Comparison of ENCODE assay signal across 27 mouse cellular contexts in the genomic region with DNA sequence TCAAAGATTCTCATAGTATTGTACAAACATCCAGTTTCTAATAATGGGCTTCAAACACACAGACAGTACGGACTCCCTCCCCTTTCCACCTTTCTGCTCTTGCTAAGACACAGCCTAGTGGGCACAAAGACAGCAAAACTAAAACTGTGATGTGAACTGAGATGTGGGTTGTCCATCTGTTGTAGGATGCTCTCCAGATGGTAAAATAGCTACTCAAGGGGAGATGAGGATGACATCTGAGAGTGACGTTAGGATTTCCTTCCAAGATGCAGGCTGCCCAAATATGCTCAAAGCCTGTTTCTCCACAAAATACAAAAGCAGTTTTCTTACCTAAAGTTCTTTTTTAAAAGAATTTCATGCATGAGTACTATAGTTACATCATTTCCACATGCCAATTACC.
DNase-seq lines count a peak whose midpoint lies in the region; ATAC-seq and TF ChIP-seq lines count a peak whose summit lies in the region.
"Had no signal": no experiment of that assay in that cellular context is flagged by ENCODE, and none has a peak within 500 bp of the region (broad histone marks: within the 10 kb centered on the region; RNA-seq: fewer than 3 reads in every experiment).

No protein-coding gene starts in this region.

- no peak for TF ChIP-seq CTCF in brain, embryonic 14.5 days (IDR thresholded peaks at IDR 0.05; ENCODE audit: borderline replicate concordance, extremely low read depth, insufficient read depth, insufficient read length)

- no peak overlapping the region for H3K4me3 ChIP-seq in forebrain, embryonic 16.5 days (replicated peaks; ENCODE audit: low read length)
- no peak overlapping the region for H3K4me3 ChIP-seq in forebrain, embryonic 12.5 days (replicated peaks)
- H3K4me3 ChIP-seq: embryonic facial prominence, embryonic 13.5 days; heart, embryonic 10.5 days; heart, embryonic 15.5 days; hindbrain, embryonic 12.5 days; liver, embryonic 13.5 days; megakaryocyte, embryonic 14.5 days; midbrain, embryonic 13.5 days had no signal

- H3K4me1 ChIP-seq in forebrain, embryonic 16.5 days (replicated peaks; ENCODE audit: control insufficient read depth, insufficient read depth, low read length): no peaks in the 10 kb centered on the region
- H3K4me1 ChIP-seq in forebrain, embryonic 12.5 days: no peaks in the 10 kb centered on the region
- H3K4me1 ChIP-seq: embryonic facial prominence, embryonic 13.5 days; heart, embryonic 10.5 days; heart, embryonic 15.5 days; hindbrain, embryonic 12.5 days; liver, embryonic 13.5 days; megakaryocyte, embryonic 14.5 days; midbrain, embryonic 13.5 days had no signal

- no peaks in the 10 kb centered on the region for H3K36me3 ChIP-seq in forebrain, embryonic 16.5 days (ENCODE audit: control insufficient read depth, insufficient read depth)
- no peaks in the 10 kb centered on the region for H3K36me3 ChIP-seq in forebrain, embryonic 12.5 days (replicated peaks)
- H3K36me3 ChIP-seq: embryonic facial prominence, embryonic 13.5 days; heart, embryonic 10.5 days; heart, embryonic 15.5 days; hindbrain, embryonic 12.5 days; liver, embryonic 13.5 days; midbrain, embryonic 13.5 days had no signal

- H3K9ac ChIP-seq in forebrain, embryonic 16.5 days (replicated peaks; ENCODE audit: low read depth, low read length): no peak overlapping the region
- no peak overlapping the region for H3K9ac ChIP-seq in forebrain, embryonic 12.5 days
- H3K9ac ChIP-seq: embryonic facial prominence, embryonic 13.5 days; heart, embryonic 15.5 days; hindbrain, embryonic 12.5 days; liver, embryonic 13.5 days; midbrain, embryonic 13.5 days had no signal

- WGBS in forebrain, embryonic 16.5 days: 47% methylated on average over 2 of the region's 2 CpGs
- 69% methylated on average over 2 of the region's 2 CpGs for WGBS in forebrain, embryonic 12.5 days

- H3K9me3 ChIP-seq in forebrain, embryonic 16.5 days (ENCODE audit: control insufficient read depth, low read length): no peaks in the 10 kb centered on the region
- H3K9me3 ChIP-seq in forebrain, embryonic 12.5 days: no peaks in the 10 kb centered on the region
- H3K9me3 ChIP-seq: embryonic facial prominence, embryonic 13.5 days; heart, embryonic 10.5 days; heart, embryonic 15.5 days; hindbrain, embryonic 12.5 days; liver, embryonic 13.5 days; megakaryocyte, embryonic 14.5 days; midbrain, embryonic 13.5 days had no signal

- peak; percentile 49; the same call in 1 of the 2 replicates for ATAC-seq in forebrain, embryonic 16.5 days
- no peak for ATAC-seq in forebrain, embryonic 12.5 days (ENCODE audit: low FRiP score)
- ATAC-seq: intestine, embryonic 16.5 days; lung, postnatal 0 days; midbrain, embryonic 13.5 days had no signal

- H3K27me3 ChIP-seq in forebrain, embryonic 16.5 days (replicated peaks; ENCODE audit: control insufficient read depth, insufficient read depth, low read length): no peaks in the 10 kb centered on the region
- H3K27me3 ChIP-seq in forebrain, embryonic 12.5 days: no peaks in the 10 kb centered on the region
- H3K27me3 ChIP-seq: embryonic facial prominence, embryonic 13.5 days; heart, embryonic 15.5 days; hindbrain, embryonic 12.5 days; liver, embryonic 13.5 days; megakaryocyte, embryonic 14.5 days; midbrain, embryonic 13.5 days had no signal

- no peak overlapping the region for H3K27ac ChIP-seq in forebrain, embryonic 16.5 days (ENCODE audit: low read length)
- no peak overlapping the region for H3K27ac ChIP-seq in forebrain, embryonic 12.5 days
- H3K27ac ChIP-seq: embryonic facial prominence, embryonic 13.5 days; heart, embryonic 10.5 days; heart, embryonic 15.5 days; hindbrain, embryonic 12.5 days; kidney, postnatal 0 days; liver, embryonic 13.5 days; midbrain, embryonic 13.5 days had no signal

- TF ChIP-seq POLR2A in brain, embryonic 14.5 days (IDR thresholded peaks at IDR 0.05; ENCODE audit: borderline replicate concordance, extremely low read depth, insufficient read depth, insufficient read length, poor library complexity, severe bottlenecking): no peak

- no peak overlapping the region for H3K4me2 ChIP-seq in forebrain, embryonic 16.5 days (ENCODE audit: low read length)
- H3K4me2 ChIP-seq in forebrain, embryonic 12.5 days: no peak overlapping the region
- H3K4me2 ChIP-seq: embryonic facial prominence, embryonic 13.5 days; heart, embryonic 15.5 days; hindbrain, embryonic 12.5 days; liver, embryonic 13.5 days; midbrain, embryonic 13.5 days had no signal

- peak; percentile 2 for DNase-seq in left cerebral cortex, adult 11 months (ENCODE audit: low spot score)
- no peak for DNase-seq in left cerebral cortex, adult 8-10 months (ENCODE audit: low spot score in 2 of 2)
- peak; percentile 40 for DNase-seq in brain, adult 2 months (ENCODE audit: low read depth, low spot score)
- peak; percentile 43 for DNase-seq in brain, embryonic 14.5 days (ENCODE audit: low read depth)
- DNase-seq: adrenal gland, postnatal 25 days; B cell, adult 2 months; cerebellum, adult 8-10 months; gastrocnemius, postnatal 25 days; heart, adult 11 months; kidney, adult 8-10 months; kidney, postnatal 4 days; left cerebral cortex, postnatal 4 days; liver, embryonic 13.5 days; lung, adult 18-20 months; lung, postnatal 4 days; thymus, postnatal 4 days had no signal

Comparison
In these comparisons a context has a peak if more than half of its experiments do, and no peak if none do; other contexts are left out.
1. DNase-seq: peak in left cerebral cortex, adult 11 months (single experiment), brain, adult 2 months (single experiment) and brain, embryonic 14.5 days (single experiment); none in left cerebral cortex, adult 8-10 months (0 of 2).